Mouse (Mus musculus) yolk sac, embryonic 10.5 days (tissue): ENCODE results near the gene Zbtb9.
"Not testable (repeated sequence)": the region's sequence is repeated elsewhere in the genome, so short reads cannot be mapped to it uniquely, and the experiment has no call there.

Source experiments
- DNase-seq: peaks from one replicate; pipeline ENCODE4 v3.0.0-alpha.2; 2017; ENCODE audit warnings: low spot score

The Zbtb9 gene

GRCm38 (mm10) chr17:26971247-26971905 is 1.6 kb upstream of the Zbtb9 start:
- no peak for DNase-seq

GRCm38 (mm10) chr17:26972107-26972506 is 860 bp upstream of the Zbtb9 start:
- no peak for DNase-seq

GRCm38 (mm10) chr17:26974547-26974946 is 1.6 kb downstream of the Zbtb9 start:
- no peak for DNase-seq

- no peak for DNase-seq
Measured at GRCm38 (mm10) chr17:26975415-26975814, 2.4 kb downstream of the Zbtb9 start.

- not testable (repeated sequence) for DNase-seq
Measured at GRCm38 (mm10) chr17:26977354-26977753, 4.4 kb downstream of the Zbtb9 start.

- DNase-seq: no peak
Measured at GRCm38 (mm10) chr17:26979426-26979825, 6.5 kb downstream of the Zbtb9 start.

- no peak for DNase-seq
Measured at GRCm38 (mm10) chr17:26981050-26981449, 8.1 kb downstream of the Zbtb9 start.

- no peak for DNase-seq
Measured at GRCm38 (mm10) chr17:26983382-26983781, 10.4 kb downstream of the Zbtb9 start.

- DNase-seq: peak; percentile 17
Measured at GRCm38 (mm10) chr17:26985503-26986179, 12.7 kb downstream of the Zbtb9 start.

- DNase-seq: no peak
Measured at GRCm38 (mm10) chr17:26990521-26990920, 17.6 kb downstream of the Zbtb9 start.

- no peak for DNase-seq
Measured at GRCm38 (mm10) chr17:26994410-26994809, 21.4 kb downstream of the Zbtb9 start.

- DNase-seq: no peak
Measured at GRCm38 (mm10) chr17:26995006-26995405, 22.0 kb downstream of the Zbtb9 start.

GRCm38 (mm10) chr17:26995562-26995961 is 22.6 kb downstream of the Zbtb9 start:
- no peak for DNase-seq

- DNase-seq: no peak
Measured at GRCm38 (mm10) chr17:26997661-26998060, 24.7 kb downstream of the Zbtb9 start.

- DNase-seq: no peak
Measured at GRCm38 (mm10) chr17:26998283-26998682, 25.3 kb downstream of the Zbtb9 start.

GRCm38 (mm10) chr17:26999996-27000395 is 27.0 kb downstream of the Zbtb9 start:
- DNase-seq: no peak

GRCm38 (mm10) chr17:27001151-27001550 is 28.2 kb downstream of the Zbtb9 start:
- no peak for DNase-seq

GRCm38 (mm10) chr17:27001889-27002288 is 28.9 kb downstream of the Zbtb9 start:
- no peak for DNase-seq

GRCm38 (mm10) chr17:27004431-27004830 is 31.5 kb downstream of the Zbtb9 start:
- DNase-seq: peak; percentile 20

GRCm38 (mm10) chr17:27004903-27005485 is 32.0 kb downstream of the Zbtb9 start:
- DNase-seq: no peak

- no peak for DNase-seq
Measured at GRCm38 (mm10) chr17:27005644-27006043, 32.7 kb downstream of the Zbtb9 start.

- DNase-seq: no peak
Measured at GRCm38 (mm10) chr17:27008277-27008676, 35.3 kb downstream of the Zbtb9 start.

- DNase-seq: no peak
Measured at GRCm38 (mm10) chr17:27011167-27011566, 38.2 kb downstream of the Zbtb9 start.
